Mouse (Mus musculus) cerebellum, adult 2 months (tissue): ENCODE measurements at regions not wholly inside any gene's neighbourhood (a gene's known extent, or its start where the extent isn't known, plus 50 kb on each side); places are given as distances from the start of the nearest gene placed in this dataset.
A peak's percentile ranks its signal among the peaks of the same experiment; 100 is the strongest.

Source experiments
- CTCF ChIP-seq: fragments of 200-500 bp; IDR thresholded peaks from 2 replicates; pipeline ENCODE4 v1.5.1; 2011; ENCODE audit warnings: low read depth, mild to moderate bottlenecking, control low read depth, low read length, moderate library complexity, borderline replicate concordance; ENCODE audit not compliant: insufficient read depth
- POLR2A ChIP-seq: fragments of 200-500 bp; IDR thresholded peaks from 2 replicates; pipeline ENCODE4 v1.6.1; 2011; ENCODE audit warnings: low read length, control low read depth, borderline replicate concordance; ENCODE audit not compliant: insufficient read depth

GRCm38 (mm10) chr19:27683426-27683825, 253.8 kb upstream of the Pum3 start:
- peak; percentile 32 for TF ChIP-seq CTCF
- no peak for TF ChIP-seq POLR2A
